Mouse (Mus musculus): ENCODE measurements around the gene Gpr153.

DNA sequence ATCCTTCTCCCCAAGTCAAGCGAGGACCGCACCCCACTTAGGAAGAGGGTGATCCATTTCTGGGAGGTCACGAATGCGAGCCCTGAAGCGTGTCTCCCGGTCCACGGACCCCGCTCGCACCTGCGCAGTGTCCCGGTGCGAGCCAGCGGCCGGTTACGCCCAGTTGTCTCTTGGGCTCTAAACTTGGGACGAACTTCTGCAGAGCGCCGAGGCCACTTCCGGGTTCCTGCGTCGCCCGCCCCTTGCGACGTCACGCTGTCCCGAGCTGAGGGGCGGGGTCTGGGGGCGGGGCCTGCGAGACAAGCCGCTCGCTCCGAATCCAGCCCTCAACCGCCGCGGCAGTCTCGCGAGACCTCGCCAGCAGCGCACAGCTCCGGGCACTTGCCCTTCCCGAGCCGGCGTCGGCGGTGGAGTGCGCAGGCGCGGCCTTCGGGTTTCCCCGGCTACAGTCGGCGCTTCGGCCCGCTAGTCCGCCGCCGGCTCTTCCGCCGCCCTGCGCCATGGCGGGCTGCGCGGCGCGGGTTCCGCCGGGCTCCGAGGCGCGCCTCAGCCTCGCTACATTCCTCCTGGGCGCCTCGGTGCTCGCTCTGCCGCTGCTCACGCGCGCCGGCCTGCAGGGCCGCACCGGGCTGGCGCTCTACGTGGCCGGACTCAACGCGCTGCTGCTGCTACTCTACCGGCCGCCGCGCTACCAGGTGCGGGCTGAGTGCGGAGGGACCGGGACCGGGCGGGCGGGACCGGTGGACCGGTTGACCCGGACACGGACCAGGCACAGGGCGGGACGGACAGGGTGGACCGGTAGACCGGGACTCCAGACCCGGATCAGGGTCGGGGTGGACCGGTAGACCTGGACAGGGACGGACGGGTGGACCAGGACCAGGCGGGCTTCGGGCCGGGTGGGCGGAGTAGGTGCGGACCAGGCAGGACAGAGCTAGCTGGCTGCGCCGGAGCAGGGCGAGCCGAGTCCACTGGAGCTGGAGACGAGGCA lies 23.1 kb downstream of the Gpr153 start, which contains the start of gene Icmt:
- no peak for TF ChIP-seq CTCF (IDR thresholded peaks at IDR 0.05; ENCODE audit: low read depth)
- TF ChIP-seq EP300 (IDR thresholded peaks at IDR 0.05; ENCODE audit: low read depth), result no peak; the same call in 1 of the 2 replicates
